Mouse (Mus musculus): ENCODE measurements around the gene Ppp1r14b.

Gene Ppp1r14b

GRCm38 (mm10) chr19:6994002-6994401 lies 19.2 kb downstream of the Ppp1r14b start:
- peak in 1 of 2 experiments; percentile 24 for DNase-seq (ENCODE audit: low spot score in 2 of 2)

DNA sequence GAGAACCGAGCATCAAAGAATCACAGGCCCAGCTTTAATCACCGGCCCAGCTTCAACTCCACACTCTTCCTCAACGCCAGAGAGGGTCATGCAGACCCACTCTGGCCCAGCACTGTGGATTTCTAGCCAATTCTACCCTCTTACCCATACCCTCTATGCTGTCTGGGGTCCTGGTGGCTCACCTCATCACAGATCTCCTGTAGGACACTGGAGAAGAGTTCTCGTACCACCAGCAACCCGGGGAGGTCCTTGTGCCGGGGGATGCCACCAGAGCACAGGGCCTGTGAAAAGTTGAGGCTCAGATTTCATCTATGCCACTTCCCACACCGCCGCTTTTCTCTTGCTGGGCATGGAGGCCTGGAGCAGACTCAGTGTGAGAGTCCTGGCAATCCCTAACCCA lies 19.7 kb downstream of the Ppp1r14b start:
- DNase-seq (ENCODE audit: low spot score in 2 of 2) = peak in 1 of 2 experiments; percentile 24

DNA sequence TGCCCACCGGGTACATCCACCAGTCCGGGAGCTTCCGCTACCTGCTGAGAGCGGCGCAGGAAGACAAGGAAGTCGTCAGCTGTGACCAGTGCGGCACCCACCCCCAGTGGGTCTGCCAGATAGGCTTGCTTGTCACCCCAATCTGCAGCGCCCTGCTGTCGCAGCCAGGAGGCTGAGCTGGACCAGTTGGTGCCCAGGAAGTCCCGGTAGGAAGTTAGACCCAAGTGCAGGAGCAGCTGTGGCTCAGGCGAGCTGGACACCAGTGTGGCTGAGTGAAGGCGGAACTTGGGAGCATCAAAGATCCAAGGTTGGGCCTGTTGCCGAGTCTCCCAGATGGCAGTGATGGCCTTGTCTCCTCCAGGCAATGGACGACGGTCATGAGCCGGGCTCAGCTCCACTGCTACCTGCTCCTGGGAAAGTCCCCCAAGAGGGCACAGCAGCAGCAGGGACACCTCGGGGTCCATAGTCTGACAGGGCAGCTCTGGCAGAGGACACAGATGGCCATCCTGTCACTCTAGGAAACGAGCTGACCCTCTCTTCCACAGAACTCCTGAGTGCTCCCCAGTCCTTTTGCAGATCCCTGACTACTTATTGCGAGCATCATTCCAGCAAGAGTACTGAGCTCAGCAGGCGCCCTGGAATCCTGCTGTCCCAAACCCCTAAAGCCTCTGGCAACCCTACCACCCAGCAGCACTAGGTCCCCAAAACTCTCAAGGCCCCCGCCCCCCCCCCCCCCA lies 20.7 kb downstream of the Ppp1r14b start:
- DNase-seq (ENCODE audit: low spot score in 2 of 2) = no peak

DNA sequence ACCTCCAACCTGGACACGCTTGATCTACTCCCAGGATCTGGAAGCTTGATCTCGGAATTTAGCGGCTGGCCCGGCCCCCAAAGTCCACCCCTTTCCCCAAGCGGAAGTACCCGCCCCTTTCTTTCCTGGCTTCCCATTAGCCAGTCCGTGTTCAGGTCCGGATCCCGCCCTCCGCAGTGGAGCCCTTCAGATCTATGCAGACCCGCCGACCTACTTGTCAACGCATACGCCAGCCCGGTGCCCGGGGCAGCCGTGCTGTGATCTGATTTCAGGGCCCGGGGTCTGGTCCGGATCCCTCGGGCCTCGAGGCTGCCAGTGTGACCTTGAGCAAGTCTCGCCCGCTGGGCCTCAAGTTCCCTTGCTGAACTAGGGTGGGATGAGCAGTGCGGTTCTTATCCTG lies 21.2 kb downstream of the Ppp1r14b start, which contains the start of the genes Nudt22 and Trpt1:
Gene Nudt22 (minus strand): TSS at position 112 of the 400 bp plus-strand sequence.
Gene Trpt1 (plus strand): TSS at position 126 of the 400 bp plus-strand sequence.
- DNase-seq (ENCODE audit: low spot score in 2 of 2) = peak; percentile 90

DNA sequence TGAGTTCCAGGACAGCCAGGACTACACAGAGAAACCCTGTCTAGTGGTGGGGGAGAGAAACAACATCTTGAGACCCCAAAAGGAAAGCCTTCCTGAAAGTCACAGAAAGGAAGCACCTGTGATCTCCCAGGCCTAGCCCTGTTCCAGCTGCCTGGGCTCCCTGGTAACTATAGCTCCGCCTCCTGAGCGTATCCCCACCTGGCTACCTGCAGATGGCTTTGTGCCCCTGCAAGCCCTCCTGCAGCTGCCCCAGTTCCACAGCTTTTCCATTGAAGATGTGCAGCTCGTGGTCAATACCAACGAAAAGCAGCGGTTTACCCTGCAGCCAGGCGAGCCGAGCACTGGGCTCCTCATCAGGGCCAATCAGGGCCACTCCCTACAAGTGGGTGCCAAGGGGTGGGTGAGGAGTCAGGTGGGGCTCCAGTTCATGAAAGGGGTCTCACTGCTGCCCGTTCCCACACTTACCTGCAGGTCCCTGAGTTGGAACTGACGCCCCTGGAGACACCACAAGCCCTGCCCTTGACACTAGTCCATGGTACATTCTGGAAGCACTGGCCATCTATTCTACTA lies 23.0 kb downstream of the Ppp1r14b start:
- no peak for DNase-seq (ENCODE audit: low spot score in 2 of 2)

- DNase-seq (ENCODE audit: low spot score in 2 of 2) = no peak
Observed at GRCm38 (mm10) chr19:6999360-7000063, 24.7 kb downstream of the Ppp1r14b start.

GRCm38 (mm10) chr19:7006892-7007593 lies 32.3 kb downstream of the Ppp1r14b start:
- DNase-seq (ENCODE audit: low spot score in 2 of 2) = no peak

GRCm38 (mm10) chr19:7012426-7012825 lies 37.7 kb downstream of the Ppp1r14b start:
- no peak for DNase-seq (ENCODE audit: low spot score in 2 of 2)

DNA sequence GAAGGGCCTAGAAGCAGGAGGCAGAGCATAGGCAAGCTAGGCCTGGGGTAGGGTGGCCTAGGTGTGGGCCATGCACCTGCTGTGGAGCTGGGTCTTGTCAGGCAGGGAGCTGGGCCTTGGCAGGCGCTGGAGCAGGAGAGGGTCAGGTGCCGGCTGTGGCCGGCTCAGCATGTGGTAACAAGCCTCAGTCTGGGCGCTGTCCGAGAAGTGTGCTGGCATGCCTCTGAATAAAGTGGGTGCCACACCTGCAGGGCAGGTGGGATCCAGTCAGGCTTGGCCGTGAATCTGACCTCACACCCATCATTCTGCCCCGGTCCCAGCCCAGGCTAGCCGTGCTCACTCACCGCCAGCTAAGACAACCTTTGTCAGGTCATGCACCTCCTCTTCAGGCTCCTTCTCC lies 39.2 kb downstream of the Ppp1r14b start:
- DNase-seq (ENCODE audit: low spot score in 2 of 2) = no peak

- DNase-seq (ENCODE audit: low spot score in 2 of 2) = no peak
Observed at GRCm38 (mm10) chr19:7014481-7015135, 39.8 kb downstream of the Ppp1r14b start.

GRCm38 (mm10) chr19:7017541-7018457 lies 43.0 kb downstream of the Ppp1r14b start:
- DNase-seq (ENCODE audit: low spot score in 2 of 2) = no peak

GRCm38 (mm10) chr19:7018546-7018945 lies 43.8 kb downstream of the Ppp1r14b start:
- no peak for DNase-seq (ENCODE audit: low spot score in 2 of 2)

GRCm38 (mm10) chr19:7019191-7019590 lies 44.4 kb downstream of the Ppp1r14b start, which contains the start of gene Fermt3:
TSS of gene Fermt3 (minus strand) at chr19:7019469.
- peak; percentile 57 to 67 for DNase-seq (ENCODE audit: low spot score in 2 of 2)

DNA sequence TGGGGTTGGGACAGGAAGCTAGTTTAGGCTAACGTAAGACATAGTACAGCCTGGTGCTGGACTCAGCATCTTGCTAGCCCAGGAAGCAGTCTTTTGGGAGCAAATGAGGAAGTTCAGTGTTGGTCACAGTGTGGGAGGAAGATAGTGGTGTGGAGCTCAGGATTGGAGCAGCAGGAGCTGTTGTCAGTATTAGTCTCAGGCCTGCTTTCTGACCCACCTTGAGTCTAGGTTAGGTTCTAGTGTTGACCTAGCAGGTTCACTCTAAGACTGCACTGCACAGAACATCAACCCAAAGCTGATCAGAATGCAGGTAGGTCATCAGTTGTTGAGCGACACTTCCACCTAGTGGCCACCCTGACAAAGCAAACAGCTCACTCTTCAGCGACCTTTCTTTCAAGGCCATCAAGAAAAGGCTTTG lies 45.5 kb downstream of the Ppp1r14b start:
- DNase-seq (ENCODE audit: low spot score in 2 of 2) = no peak

All from right cerebral cortex, postnatal 10 days (tissue).